Mouse (Mus musculus): ENCODE measurements around the gene Gm9747. TPM values are rescaled to one million over a fixed set of nuclear protein-coding genes. Genes with fewer than 3 reads are reported as not detected.

Gm9747 gene
- total RNA-seq, 2 experiments from 2014 or later: not detected

GRCm38 (mm10) chr1:82247221-82247951 is 14.5 kb downstream of the Gm9747 start:
- no peak for ATAC-seq (replicated peaks; ENCODE audit: low FRiP score, poor library complexity, severe bottlenecking)

GRCm38 (mm10) chr1:82253789-82254445 is 21.0 kb downstream of the Gm9747 start:
- ATAC-seq (replicated peaks; ENCODE audit: low FRiP score, poor library complexity, severe bottlenecking): no peak

GRCm38 (mm10) chr1:82257457-82257856 is 24.5 kb downstream of the Gm9747 start:
- no peak for ATAC-seq (replicated peaks; ENCODE audit: low FRiP score, poor library complexity, severe bottlenecking)

- ATAC-seq (replicated peaks; ENCODE audit: low FRiP score, poor library complexity, severe bottlenecking): no peak
Measured at GRCm38 (mm10) chr1:82258331-82258730, 25.4 kb downstream of the Gm9747 start.

GRCm38 (mm10) chr1:82260055-82260454 is 27.1 kb downstream of the Gm9747 start:
- no peak for ATAC-seq (replicated peaks; ENCODE audit: low FRiP score, poor library complexity, severe bottlenecking)

- ATAC-seq (replicated peaks; ENCODE audit: low FRiP score, poor library complexity, severe bottlenecking): no peak
Measured at GRCm38 (mm10) chr1:82261053-82261618, 28.2 kb downstream of the Gm9747 start.

GRCm38 (mm10) chr1:82261638-82262037 is 28.7 kb downstream of the Gm9747 start:
- ATAC-seq (replicated peaks; ENCODE audit: low FRiP score, poor library complexity, severe bottlenecking): no peak

- ATAC-seq (replicated peaks; ENCODE audit: low FRiP score, poor library complexity, severe bottlenecking): no peak
Measured at GRCm38 (mm10) chr1:82262331-82262730, 29.4 kb downstream of the Gm9747 start.

GRCm38 (mm10) chr1:82267547-82267946 is 34.6 kb downstream of the Gm9747 start:
- no peak for ATAC-seq (replicated peaks; ENCODE audit: low FRiP score, poor library complexity, severe bottlenecking)

GRCm38 (mm10) chr1:82272231-82272630 is 39.3 kb downstream of the Gm9747 start:
- ATAC-seq (replicated peaks; ENCODE audit: low FRiP score, poor library complexity, severe bottlenecking): no peak

GRCm38 (mm10) chr1:82273529-82273928 is 40.6 kb downstream of the Gm9747 start:
- ATAC-seq (replicated peaks; ENCODE audit: low FRiP score, poor library complexity, severe bottlenecking): no peak

- ATAC-seq (replicated peaks; ENCODE audit: low FRiP score, poor library complexity, severe bottlenecking): no peak
Measured at GRCm38 (mm10) chr1:82274361-82274760, 41.4 kb downstream of the Gm9747 start.

- ATAC-seq (replicated peaks; ENCODE audit: low FRiP score, poor library complexity, severe bottlenecking): no peak
Measured at GRCm38 (mm10) chr1:82279768-82280167, 46.9 kb downstream of the Gm9747 start.

GRCm38 (mm10) chr1:82281823-82282222 is 48.9 kb downstream of the Gm9747 start:
- ATAC-seq (replicated peaks; ENCODE audit: low FRiP score, poor library complexity, severe bottlenecking): no peak

GRCm38 (mm10) chr1:82282992-82283611 is 50.2 kb downstream of the Gm9747 start:
- ATAC-seq (replicated peaks; ENCODE audit: low FRiP score, poor library complexity, severe bottlenecking): peak; percentile 60; the same call in 1 of the 2 replicates

- no peak for ATAC-seq (replicated peaks; ENCODE audit: low FRiP score, poor library complexity, severe bottlenecking)
Measured at GRCm38 (mm10) chr1:82283901-82284301, 51.0 kb downstream of the Gm9747 start.

GRCm38 (mm10) chr1:82284403-82284802 is 51.5 kb downstream of the Gm9747 start:
- ATAC-seq (replicated peaks; ENCODE audit: low FRiP score, poor library complexity, severe bottlenecking): no peak
